Mouse (Mus musculus): ENCODE measurements around the gene Mpped2. TPM values are rescaled to one million over a fixed set of nuclear protein-coding genes. Genes with fewer than 3 reads are reported as not detected.

The Mpped2 gene
- total and polyA plus RNA-seq, 3 experiments, result 0.04 to 0.10 TPM; not detected in 1

- Histone ChIP-seq H3K27me3 (ENCODE audit: control insufficient read depth in 1 of 2, insufficient read depth in 2 of 2, low read length in 2 of 2) (no peaks in the 10 kb centered on the region; a peak in 1 of 4 replicates), H3K9ac (ENCODE audit: control insufficient read depth, low read depth, low read length, poor library complexity, severe bottlenecking) (no peak overlapping the region), H3K79me2 (ENCODE audit: control insufficient read depth, insufficient read depth, low read length, poor library complexity) (no peaks in the 10 kb centered on the region), H3K9me3 (replicated peaks; ENCODE audit: insufficient read depth, low read length) (no peaks in the 10 kb centered on the region), H3K4me3 (ENCODE audit: control insufficient read depth in 1 of 2, insufficient read depth in 1 of 2, low read depth in 2 of 2, low read length in 2 of 2) (no peak overlapping the region), H3K4me1 (ENCODE audit: control insufficient read depth in 1 of 2, insufficient read depth in 2 of 2, low read length in 2 of 2) (no peaks in the 10 kb centered on the region), H3K36me3 (ENCODE audit: control insufficient read depth in 1 of 2, insufficient read depth in 2 of 2, low read length in 2 of 2) (no peaks in the 10 kb centered on the region), H3K27ac (ENCODE audit: control insufficient read depth, low read depth, low read length) (no peak overlapping the region)
- TF ChIP-seq POLR2AphosphoS2 (IDR thresholded peaks at IDR 0.05; ENCODE audit: low read length), result no peak
- DNase-seq (ENCODE audit: low read depth, low spot score), result no peak
Measured at GRCm38 (mm10) chr2:106835321-106835720, 142.3 kb downstream of the Mpped2 start.

- no peak for TF ChIP-seq TAL1 (IDR thresholded peaks at IDR 0.05; ENCODE audit: low read length)
- TF ChIP-seq SMC3 (IDR thresholded peaks at IDR 0.05; ENCODE audit: low read depth, low read length), result no peak
- TF ChIP-seq ZKSCAN1 (IDR thresholded peaks at IDR 0.05; ENCODE audit: low read depth, low read length), result no peak
- TF ChIP-seq CHD1 (IDR thresholded peaks at IDR 0.05; ENCODE audit: low read depth, low read length), result no peak
- no peak for TF ChIP-seq NRF1 (IDR thresholded peaks at IDR 0.05; ENCODE audit: insufficient read depth, low read depth, low read length, poor library complexity, severe bottlenecking)
- TF ChIP-seq HCFC1 (IDR thresholded peaks at IDR 0.05; ENCODE audit: low read depth, low read length), result no peak
- TF ChIP-seq CHD2 (IDR thresholded peaks at IDR 0.05; ENCODE audit: low read length), result no peak
- Histone ChIP-seq H3K36me3 (ENCODE audit: control insufficient read depth in 1 of 2, insufficient read depth in 2 of 2, low read length in 2 of 2) (no peaks in the 10 kb centered on the region), H3K4me1 (ENCODE audit: control insufficient read depth in 1 of 2, insufficient read depth in 2 of 2, low read length in 2 of 2) (no peaks in the 10 kb centered on the region), H3K9me3 (replicated peaks; ENCODE audit: insufficient read depth, low read length) (no peaks in the 10 kb centered on the region), H3K27ac (ENCODE audit: control insufficient read depth, low read depth, low read length) (no peak overlapping the region), H3K27me3 (ENCODE audit: control insufficient read depth in 1 of 2, insufficient read depth in 2 of 2, low read length in 2 of 2) (no peaks in the 10 kb centered on the region), H3K4me3 (ENCODE audit: control insufficient read depth in 1 of 2, insufficient read depth in 1 of 2, low read depth in 2 of 2, low read length in 2 of 2) (no peak overlapping the region), H3K79me2 (ENCODE audit: control insufficient read depth, insufficient read depth, low read length, poor library complexity) (no peaks in the 10 kb centered on the region), H3K9ac (ENCODE audit: control insufficient read depth, low read depth, low read length, poor library complexity, severe bottlenecking) (no peak overlapping the region)
- no peak for DNase-seq (ENCODE audit: low read depth, low spot score)
Measured at GRCm38 (mm10) chr2:106837241-106837640, 144.2 kb downstream of the Mpped2 start.

- Histone ChIP-seq H3K9ac (ENCODE audit: control insufficient read depth, low read depth, low read length, poor library complexity, severe bottlenecking) (no peak overlapping the region), H3K27me3 (ENCODE audit: control insufficient read depth in 1 of 2, insufficient read depth in 2 of 2, low read length in 2 of 2) (no peaks in the 10 kb centered on the region), H3K4me1 (ENCODE audit: control insufficient read depth in 1 of 2, insufficient read depth in 2 of 2, low read length in 2 of 2) (no peaks in the 10 kb centered on the region), H3K9me3 (replicated peaks; ENCODE audit: insufficient read depth, low read length) (no peaks in the 10 kb centered on the region), H3K27ac (ENCODE audit: control insufficient read depth, low read depth, low read length) (no peak overlapping the region), H3K79me2 (ENCODE audit: control insufficient read depth, insufficient read depth, low read length, poor library complexity) (no peaks in the 10 kb centered on the region), H3K36me3 (ENCODE audit: control insufficient read depth in 1 of 2, insufficient read depth in 2 of 2, low read length in 2 of 2) (no peaks in the 10 kb centered on the region), H3K4me3 (ENCODE audit: control insufficient read depth in 1 of 2, insufficient read depth in 1 of 2, low read depth in 2 of 2, low read length in 2 of 2) (no peak overlapping the region)
- TF ChIP-seq ETS1 (IDR thresholded peaks at IDR 0.05; ENCODE audit: low read depth, low read length) (no peak), TAL1 (IDR thresholded peaks at IDR 0.05; ENCODE audit: low read length) (no peak), POLR2A (IDR thresholded peaks at IDR 0.05; ENCODE audit: control insufficient read depth in 1 of 2, insufficient read depth in 1 of 2, low read depth in 1 of 2, low read length in 2 of 2, poor library complexity in 1 of 2) (no peak), TCF12 (IDR thresholded peaks at IDR 0.05; ENCODE audit: low read depth, low read length) (no peak)
- no peak for DNase-seq (ENCODE audit: low read depth, low spot score)
Measured at GRCm38 (mm10) chr2:106844147-106844546, 151.1 kb downstream of the Mpped2 start.
